Mouse (Mus musculus) liver, embryonic 14.5 days (tissue): Measurements from ENCODE around the gene Flad1. TPM values are rescaled to one million over a fixed set of nuclear protein-coding genes. Genes with fewer than 3 reads are reported as not detected.
A peak's percentile ranks its signal among the peaks of the same experiment; 100 is the strongest.

Experiments
- ATAC-seq: fragments of 200-750 bp; cut with Nextera tagmentation; 2 replicates; pipeline ENCODE4 v1.8.0; 2017; ENCODE audit warnings: moderate number of reproducible peaks, mild to moderate bottlenecking, moderate library complexity; ENCODE audit not compliant: insufficient read depth
- DNase-seq, 3 experiments: peaks; one replicate each; pipeline ENCODE4 v3.0.0-alpha.2; 2012 to 2013; ENCODE audit warnings: low read depth in 3 of 3, low spot score in 3 of 3
- H3K27ac ChIP-seq: fragments of 300-500 bp; sonication (generic); 2 replicates; pipeline ENCODE4 v1.5.1; 2014; ENCODE audit warnings: moderate library complexity, mild to moderate bottlenecking, control low read depth, inconsistent platforms
- H3K27me3 ChIP-seq: fragments of 300-500 bp; sonication (generic); 2 replicates; pipeline ENCODE4 v1.6.1; 2014; ENCODE audit warnings: mild to moderate bottlenecking, low read length, moderate library complexity; ENCODE audit not compliant: control insufficient read depth, insufficient read depth
- H3K36me3 ChIP-seq: fragments of 300-500 bp; sonication (generic); replicated peaks from 2 replicates; pipeline ENCODE4 v1.6.1; 2014; ENCODE audit warnings: low read depth; ENCODE audit not compliant: control insufficient read depth, insufficient read depth
- H3K4me1 ChIP-seq, 2 experiments: fragments of 200-500 bp in 1 of 2; fragments of 300-500 bp in 1 of 2; sonication (generic) in 1 of 2; replicated peaks; 2 replicates each; pipeline ENCODE4 v1.6.1; 2012 to 2014; ENCODE audit warnings: antibody characterized with exemption in 1 of 2, inconsistent platforms in 1 of 2, low read length in 1 of 2; ENCODE audit not compliant: control insufficient read depth in 2 of 2, insufficient read depth in 2 of 2
- H3K4me2 ChIP-seq: fragments of 300-500 bp; sonication (generic); 2 replicates; pipeline ENCODE4 v1.6.1; 2014; ENCODE audit warnings: low read depth, mild to moderate bottlenecking, control low read depth, moderate library complexity
- H3K4me3 ChIP-seq, 2 experiments: fragments of 200-500 bp in 1 of 2; fragments of 300-500 bp in 1 of 2; sonication (generic) in 1 of 2; 2 replicates each; pipeline ENCODE4 v1.5.1; 2012 to 2014; ENCODE audit warnings: low read depth in 2 of 2, low read length in 2 of 2, mild to moderate bottlenecking in 2 of 2, control low read depth in 1 of 2, inconsistent platforms in 1 of 2, moderate library complexity in 1 of 2; ENCODE audit not compliant: insufficient read depth in 1 of 2
- H3K9ac ChIP-seq: fragments of 300-500 bp; sonication (generic); replicated peaks from 2 replicates; pipeline ENCODE4 v1.6.1; 2014; ENCODE audit warnings: mild to moderate bottlenecking, control low read depth, moderate library complexity
- H3K9me3 ChIP-seq: fragments of 300-500 bp; sonication (generic); 2 replicates; pipeline ENCODE4 v1.6.1; 2016; ENCODE audit warnings: low read length, mixed read lengths; ENCODE audit not compliant: control insufficient read depth
- CTCF ChIP-seq: IDR thresholded peaks from 2 replicates; pipeline ENCODE4 v1.5.1; 2016; ENCODE audit warnings: antibody characterized with exemption, low read depth, control low read depth
- EP300 ChIP-seq: IDR thresholded peaks from 2 replicates; pipeline ENCODE4 v1.6.1; 2016; ENCODE audit warnings: antibody characterized with exemption, low read depth
- WGBS: fragments of 180-500 bp; shearing (Covaris S2); extraction: QIAGEN DNeasy Blood & Tissue Kit; methylation state at CpG from one replicate; pipeline ENCODE4 v1.1.7; 2014; ENCODE audit not compliant: insufficient replicate concordance; 5-methylcytosine and 5-hydroxymethylcytosine counted together
- polyA plus RNA-seq, 2 experiments: library from polyadenylated mRNA; depleted of rRNA in 1 of 2; stranded (reverse) in 1 of 2; unstranded in 1 of 2; fragments of >200 nt; fragmentation: Nextera tagmentation in 1 of 2; extraction: Ambion mirVana in 1 of 2; gene quantifications; 2 replicates each; pipeline versions ENCODE4 v1.2.1 to v1.2.3; 2012 to 2014

The Flad1 gene
- polyA plus RNA-seq, 2 experiments, result 9.2 to 13.2 TPM

- no peak overlapping the region for H3K27ac ChIP-seq
- H3K4me1 ChIP-seq, result peaks cover 0 to 2% of the 10 kb centered on the region in 2 experiments; a peak in 1 of 4 replicates
- H3K9ac ChIP-seq, result no peak overlapping the region
- H3K27me3 ChIP-seq, result no peaks in the 10 kb centered on the region
- TF ChIP-seq CTCF (no peak), EP300 (no peak)
- H3K9me3 ChIP-seq, result no peaks in the 10 kb centered on the region
- 79% methylated on average over 11 of the region's 11 CpGs for WGBS
- DNase-seq (no peak), ATAC-seq (no peak)
- H3K36me3 ChIP-seq, result no peaks in the 10 kb centered on the region
- no peak overlapping the region for H3K4me3 ChIP-seq
- H3K4me2 ChIP-seq, result no peak overlapping the region
Measured at GRCm38 (mm10) chr3:89381233-89381632, 30.4 kb downstream of the Flad1 start.

DNA sequence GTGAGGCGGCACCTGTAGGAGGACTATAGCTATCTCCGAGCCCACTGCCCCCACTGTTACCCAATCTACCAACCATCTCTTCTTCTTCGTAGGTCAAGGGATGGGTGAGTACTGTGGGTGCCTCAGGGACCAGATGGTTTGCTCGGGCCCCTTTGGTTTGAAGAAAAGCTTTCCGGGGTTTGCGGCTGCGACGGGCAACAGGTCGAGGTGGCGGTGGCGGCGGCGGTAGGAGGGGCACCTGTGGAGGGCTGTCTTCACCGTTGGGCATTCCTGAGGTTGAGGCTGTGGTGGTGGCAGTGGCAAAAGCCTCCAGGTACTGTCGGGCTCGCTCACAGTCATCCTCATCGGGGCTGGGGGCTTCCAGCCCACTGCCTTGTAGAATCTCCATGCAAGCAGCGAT lies 31.0 kb downstream of the Flad1 start:
- 82% methylated on average over 18 of the region's 18 CpGs for WGBS
- H3K9me3 ChIP-seq, result no peaks in the 10 kb centered on the region

GRCm38 (mm10) chr3:89380291-89380690 lies 31.4 kb downstream of the Flad1 start:
- H3K36me3 ChIP-seq, result no peaks in the 10 kb centered on the region
- H3K4me1 ChIP-seq, result peaks cover 0 to 2% of the 10 kb centered on the region in 2 experiments; a peak in 1 of 4 replicates
- H3K9me3 ChIP-seq, result no peaks in the 10 kb centered on the region
- H3K9ac ChIP-seq, result no peak overlapping the region
- no peak for ATAC-seq
- no peaks in the 10 kb centered on the region for H3K27me3 ChIP-seq
- TF ChIP-seq EP300 (no peak), CTCF (no peak)
- H3K4me3 ChIP-seq, result no peak overlapping the region
- H3K4me2 ChIP-seq, result no peak overlapping the region
- H3K27ac ChIP-seq, result no peak overlapping the region
- no peak for DNase-seq
- WGBS, result 83% methylated on average over 14 of the region's 14 CpGs

More for the DNA sequence above, 31.0 kb downstream of the Flad1 start:
- Histone ChIP-seq H3K36me3 (no peaks in the 10 kb centered on the region), H3K27ac (no peak overlapping the region), H3K27me3 (no peaks in the 10 kb centered on the region), H3K9ac (no peak overlapping the region), H3K4me1 (peaks cover 0 to 2% of the 10 kb centered on the region in 2 experiments; a peak in 1 of 4 replicates), H3K4me2 (no peak overlapping the region), H3K4me3 (no peak overlapping the region)
- ATAC-seq, result no peak
- no peak for DNase-seq
- TF ChIP-seq CTCF (no peak), EP300 (no peak)

GRCm38 (mm10) chr3:89379388-89380131 lies 32.1 kb downstream of the Flad1 start:
- no peaks in the 10 kb centered on the region for H3K27me3 ChIP-seq
- no peak overlapping the region for H3K9ac ChIP-seq
- no peaks in the 10 kb centered on the region for H3K9me3 ChIP-seq
- H3K4me2 ChIP-seq, result no peak overlapping the region
- H3K36me3 ChIP-seq, result no peaks in the 10 kb centered on the region
- H3K4me1 ChIP-seq, result peaks cover 0 to 2% of the 10 kb centered on the region in 2 experiments; a peak in 1 of 4 replicates
- ATAC-seq, result no peak
- TF ChIP-seq EP300 (no peak), CTCF (no peak)
- no peak for DNase-seq
- no peak overlapping the region for H3K27ac ChIP-seq
- 71% methylated on average over 31 of the region's 31 CpGs for WGBS
- H3K4me3 ChIP-seq, result no peak overlapping the region

- DNase-seq (no peak), ATAC-seq (peak; percentile 69)
- Histone ChIP-seq H3K27ac (no peak overlapping the region), H3K9me3 (no peaks in the 10 kb centered on the region), H3K4me1 (peaks cover 2 to 4% of the 10 kb centered on the region in 2 experiments; a peak in 2 of 4 replicates), H3K9ac (no peak overlapping the region), H3K36me3 (no peaks in the 10 kb centered on the region), H3K4me3 (peak overlapping the region; percentile 39 to 41; a peak in 3 of 4 replicates), H3K27me3 (no peaks in the 10 kb centered on the region), H3K4me2 (peak overlapping the region; percentile 51)
- TF ChIP-seq CTCF (peak; percentile 92), EP300 (no peak)
- 5% methylated on average over 29 of the region's 29 CpGs for WGBS
Measured at GRCm38 (mm10) chr3:89378394-89379067, 33.1 kb downstream of the Flad1 start.
